Mouse (Mus musculus) G1E-ER4 (cell line): Measurements from ENCODE around the gene Igf1r. TPM values are rescaled to one million over a fixed set of nuclear protein-coding genes. Genes with fewer than 3 reads are reported as not detected.

Experiments
- GATA1 ChIP-seq: IDR thresholded peaks from one replicate; pipeline ENCODE4 v1.8.0; 2012; ENCODE audit warnings: low read length, inconsistent platforms
- polyA plus RNA-seq: library from polyadenylated mRNA; stranded (reverse); fragments of >175 nt; gene quantifications from 2 replicates; pipeline ENCODE4 v1.2.3, GENCODE M21; 2012

Gene Igf1r
- polyA plus RNA-seq, 1 experiment: 7.9 TPM

GRCm38 (mm10) chr7:67951532-67952035 is 1.0 kb upstream of the Igf1r start:
- no peak for TF ChIP-seq GATA1

DNA sequence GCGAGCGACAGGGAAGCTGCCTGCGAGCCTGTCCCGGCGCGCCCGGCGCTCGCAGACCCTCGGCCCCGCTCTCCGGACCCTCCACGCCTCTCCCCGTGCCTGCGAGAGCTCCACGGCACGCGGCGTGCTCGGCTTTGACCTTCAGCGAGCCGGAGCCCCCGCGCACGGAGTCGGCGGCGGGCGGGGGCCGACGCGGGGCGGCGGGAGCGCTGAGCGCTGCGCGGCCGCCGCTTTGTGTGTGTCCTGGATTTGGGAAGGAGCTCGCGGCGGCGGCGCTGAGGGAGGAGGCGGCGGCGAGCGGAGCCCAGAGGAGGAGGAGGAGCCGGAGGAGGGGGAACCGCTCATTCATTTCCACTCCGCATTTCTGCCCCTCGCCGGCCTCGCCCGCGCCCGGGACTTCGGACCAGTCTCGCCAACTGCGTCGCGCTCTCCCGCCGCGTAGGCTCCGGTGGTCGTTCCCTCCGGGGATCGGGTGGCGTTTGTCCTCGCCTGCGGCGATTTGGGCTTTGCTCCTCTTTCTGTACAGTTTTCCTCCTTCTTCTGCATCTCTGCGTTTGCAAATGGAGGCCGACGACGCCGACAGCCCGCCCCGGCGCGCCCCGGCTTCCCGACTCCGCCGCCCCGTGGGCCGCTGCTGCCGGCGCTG is 468 bp upstream of the Igf1r start:
- TF ChIP-seq GATA1: no peak

- no peak for TF ChIP-seq GATA1
These were observed 1.2 kb downstream of the Igf1r start for GRCm38 (mm10) chr7:67953764-67954242.

GRCm38 (mm10) chr7:67954591-67955185 is 2.1 kb downstream of the Igf1r start:
- TF ChIP-seq GATA1: no peak

DNA sequence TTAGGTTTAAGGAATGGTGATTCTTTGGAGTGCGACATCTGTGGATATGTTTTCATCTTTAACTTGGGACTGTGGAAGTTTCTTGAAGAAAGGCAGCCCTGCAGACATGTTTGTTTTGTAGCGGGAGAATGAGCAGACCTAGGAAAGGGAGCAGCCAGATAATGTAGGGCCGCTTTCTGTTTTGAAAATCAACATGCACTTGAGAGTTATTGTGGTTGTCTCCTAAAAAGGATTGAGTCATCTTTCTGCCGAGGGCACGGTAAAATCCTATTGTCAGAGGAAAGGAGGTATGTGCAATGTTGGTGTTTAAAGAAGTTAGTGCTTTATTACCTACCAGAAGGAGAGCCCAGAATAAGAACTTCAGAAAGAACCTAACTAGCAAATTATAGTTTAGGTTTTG is 2.6 kb downstream of the Igf1r start:
- no peak for TF ChIP-seq GATA1

DNA sequence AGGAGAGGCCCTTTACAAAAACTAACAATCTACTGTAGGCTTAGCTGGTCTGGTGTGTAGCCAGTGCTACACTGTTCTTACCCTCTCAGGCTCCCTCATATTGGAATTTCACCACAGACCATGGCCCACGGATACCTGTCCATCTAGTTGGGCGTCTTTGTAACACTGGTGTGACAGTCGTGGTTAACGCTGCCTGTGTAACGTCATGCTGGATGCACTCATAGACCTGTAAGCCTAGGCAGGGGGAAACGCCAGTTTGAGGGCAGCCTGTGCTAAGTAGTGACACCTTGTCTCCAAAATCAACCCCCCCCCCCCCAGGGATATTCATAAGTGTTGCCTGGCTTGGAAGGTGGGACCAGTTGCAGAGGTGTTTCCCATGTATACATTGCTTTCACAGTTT is 4.7 kb downstream of the Igf1r start:
- TF ChIP-seq GATA1: no peak

GRCm38 (mm10) chr7:67958045-67958444 is 5.4 kb downstream of the Igf1r start:
- TF ChIP-seq GATA1: no peak

DNA sequence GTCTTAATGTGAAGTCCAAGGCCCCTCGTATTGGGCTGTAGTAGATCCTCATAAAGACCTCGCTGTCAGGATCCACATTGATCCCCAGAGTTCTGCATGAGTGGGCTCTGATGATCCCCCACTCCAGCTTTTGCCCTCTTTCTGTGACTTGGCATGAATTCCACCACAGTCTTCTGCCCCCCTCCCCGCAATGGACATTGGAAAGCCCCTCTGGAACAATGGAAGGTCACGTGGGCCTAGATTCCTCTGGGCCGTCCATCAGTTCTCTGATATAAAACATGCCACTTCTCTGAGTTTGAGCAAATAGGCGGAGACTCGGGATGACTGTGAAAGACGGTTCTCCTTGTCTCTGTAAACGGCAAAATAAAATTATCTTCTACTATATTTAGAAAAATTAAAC is 8.1 kb downstream of the Igf1r start:
- no peak for TF ChIP-seq GATA1

- TF ChIP-seq GATA1: no peak
These were observed 9.1 kb downstream of the Igf1r start for GRCm38 (mm10) chr7:67961567-67962267.

DNA sequence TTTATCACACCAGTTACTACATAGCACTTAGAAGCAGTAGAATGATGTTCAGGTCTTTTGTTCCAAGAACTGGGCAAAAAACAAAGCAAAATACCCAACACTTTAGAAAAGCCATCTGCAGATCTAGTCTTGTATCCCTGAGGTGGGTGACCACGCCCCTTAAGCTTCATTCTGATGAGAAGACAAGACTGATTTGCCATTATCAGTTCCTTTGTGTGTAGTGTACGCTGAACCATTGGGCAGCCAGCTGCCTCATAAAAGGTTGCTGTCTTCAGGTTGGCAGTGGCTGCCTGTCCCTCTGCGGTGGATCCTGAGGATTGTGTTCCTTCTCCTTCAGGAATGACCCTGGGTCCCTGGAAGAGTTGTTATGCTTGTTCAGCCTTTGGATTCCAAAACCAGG is 11.1 kb downstream of the Igf1r start:
- TF ChIP-seq GATA1: no peak

DNA sequence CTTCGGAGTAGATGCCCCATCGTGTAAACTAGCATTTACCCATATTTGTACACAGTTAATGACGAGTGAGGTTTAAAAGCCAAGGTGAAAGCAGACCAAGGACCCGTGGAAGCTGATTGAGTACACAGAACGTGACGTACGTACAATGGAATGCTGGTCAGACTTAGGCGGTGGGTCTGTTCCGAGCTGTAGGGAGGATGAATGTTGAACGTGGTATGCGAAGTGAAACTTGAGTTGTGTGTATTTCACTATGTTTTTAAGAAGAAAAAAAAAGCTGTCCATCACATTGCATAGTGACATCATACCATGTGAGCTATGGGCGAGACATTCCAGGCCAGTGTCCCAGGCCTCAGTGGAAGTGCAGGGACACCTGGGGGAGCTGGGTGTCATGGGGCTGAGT is 15.8 kb downstream of the Igf1r start:
- no peak for TF ChIP-seq GATA1

DNA sequence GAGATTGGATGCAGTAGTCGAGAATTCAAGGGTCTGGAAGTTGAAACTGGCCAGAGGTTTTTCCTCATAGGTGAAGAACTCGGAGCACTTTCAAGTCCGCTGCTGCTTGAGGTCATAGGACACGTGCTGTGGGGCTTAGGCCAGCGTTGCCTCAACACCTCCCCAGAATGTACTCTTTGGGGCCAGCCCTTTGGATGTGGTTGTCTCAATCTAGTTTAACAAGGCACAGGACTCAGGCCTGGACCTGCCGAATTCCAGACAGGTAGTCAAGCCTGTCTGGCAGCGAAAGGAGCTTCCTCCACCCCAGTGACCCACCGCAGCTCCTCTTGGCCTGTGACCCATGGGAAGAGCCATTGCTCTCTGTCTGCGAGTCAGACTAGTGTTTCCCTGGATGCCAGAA is 16.4 kb downstream of the Igf1r start:
- TF ChIP-seq GATA1: no peak

DNA sequence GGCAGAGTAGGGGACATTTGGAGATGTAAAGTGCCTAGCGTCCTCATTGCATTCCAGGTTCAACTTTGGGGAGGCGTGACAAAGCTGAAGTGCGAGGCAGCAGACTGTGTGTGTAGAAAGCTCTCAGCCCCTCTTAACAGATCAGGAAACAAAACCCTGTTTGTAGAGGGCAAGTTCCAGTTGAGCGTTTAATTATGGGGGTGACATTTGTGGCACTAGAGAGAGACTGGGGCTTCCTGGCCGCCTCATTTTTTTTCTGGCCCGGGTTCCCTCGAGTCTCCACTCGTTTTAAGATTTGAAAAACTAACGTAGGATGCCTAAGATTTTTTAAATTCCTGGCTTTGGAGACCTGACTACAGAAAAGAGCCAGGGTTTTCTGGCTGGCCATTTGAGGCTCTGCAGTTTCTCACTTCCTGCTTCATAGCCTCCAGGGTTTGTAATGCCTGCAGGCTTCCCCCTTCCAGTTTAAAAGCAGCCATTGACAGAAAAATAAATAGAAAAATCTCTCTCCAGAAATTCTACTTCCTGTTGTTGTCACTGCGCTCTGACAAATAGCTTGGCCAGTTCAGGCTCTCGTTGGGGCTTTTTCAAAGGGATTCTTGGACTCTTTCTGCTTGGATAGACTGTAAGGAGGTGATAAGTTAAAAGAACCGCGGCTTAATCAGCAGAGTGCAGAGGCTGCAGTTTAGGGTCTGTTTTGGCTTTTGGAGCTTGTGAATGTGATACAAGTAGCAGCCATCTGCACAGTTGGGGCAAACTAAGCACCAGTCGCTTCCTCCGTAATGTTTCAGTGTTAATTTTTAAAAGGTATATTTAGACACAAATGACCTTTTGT is 20.8 kb downstream of the Igf1r start:
- TF ChIP-seq GATA1: no peak

DNA sequence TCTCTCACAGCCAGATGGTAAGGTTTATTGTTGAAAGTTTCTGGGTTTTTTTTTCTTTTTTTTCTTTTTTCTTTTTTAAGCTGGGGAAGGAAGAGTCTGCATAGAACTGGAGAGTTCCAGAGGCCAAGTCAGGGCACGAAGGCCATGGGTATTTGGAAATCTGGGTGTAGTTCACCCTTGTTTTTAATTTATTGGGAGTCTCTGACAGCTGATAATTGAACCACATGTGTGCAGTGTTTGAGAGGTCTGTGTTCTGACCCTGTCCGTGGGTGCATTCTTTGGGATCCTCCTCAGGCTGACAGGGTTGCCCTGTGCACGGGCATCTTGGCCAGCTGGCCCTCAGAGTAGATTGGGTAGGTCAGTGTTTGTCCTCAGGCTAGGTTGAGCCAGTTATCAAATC is 29.3 kb downstream of the Igf1r start:
- no peak for TF ChIP-seq GATA1

- TF ChIP-seq GATA1: no peak
These were observed 30.2 kb downstream of the Igf1r start for GRCm38 (mm10) chr7:67982809-67983208.

DNA sequence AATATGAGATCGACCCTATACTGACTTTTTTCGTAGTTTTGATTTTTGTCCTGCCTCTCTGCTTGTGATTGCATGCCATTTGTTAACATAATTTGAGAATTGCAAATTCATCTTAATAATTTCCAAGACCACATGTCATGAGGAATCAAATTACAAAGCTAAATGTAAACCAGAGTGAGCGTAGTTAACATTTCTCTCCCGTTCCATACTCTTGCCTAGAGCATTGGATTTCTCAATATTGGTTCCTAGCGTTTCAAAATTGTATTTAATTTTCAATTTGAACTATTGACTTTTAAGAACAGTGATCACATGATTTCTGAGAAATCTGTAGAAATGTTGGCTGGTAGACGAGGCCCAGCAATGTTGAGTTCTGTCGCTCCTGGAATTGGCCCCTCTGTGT is 30.8 kb downstream of the Igf1r start:
- TF ChIP-seq GATA1: no peak
